Mouse (Mus musculus): ENCODE measurements around the gene Mrgprg.

GRCm38 (mm10) chr7:143769461-143769860 lies 2.7 kb upstream of the Mrgprg start:
- TF ChIP-seq CTCF (IDR thresholded peaks at IDR 0.05) = no peak
- TF ChIP-seq EP300 (IDR thresholded peaks at IDR 0.05) = peak; percentile 90
